Comparison of ENCODE assay signal across 8 mouse cellular contexts in the genomic region with DNA sequence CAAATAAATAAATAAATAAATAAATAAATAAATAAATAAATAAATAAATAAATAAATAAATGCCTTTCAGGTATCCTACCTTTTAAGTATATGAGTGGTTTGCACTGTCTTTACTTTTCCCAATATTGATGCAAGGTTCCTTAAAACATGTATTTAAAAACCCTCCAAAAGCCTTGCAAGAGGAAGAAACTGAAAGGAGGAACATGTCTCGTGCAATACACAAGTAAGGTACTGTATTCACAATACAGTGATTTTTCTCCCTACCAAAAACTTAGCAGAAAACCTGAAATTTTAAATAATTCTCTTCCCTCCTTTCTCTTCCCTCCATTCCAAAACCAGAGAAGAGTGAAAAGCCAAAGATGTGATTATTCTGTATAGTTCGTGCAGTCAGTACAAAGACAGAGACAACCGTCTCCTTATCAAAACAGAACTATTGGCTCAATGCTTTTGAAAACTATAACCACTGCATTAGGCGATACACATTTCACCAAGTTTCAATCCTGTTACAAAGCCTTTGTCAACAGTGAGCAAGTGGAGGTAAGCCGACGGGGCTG. TPM values are rescaled to one million over a fixed set of nuclear protein-coding genes. Genes with fewer than 3 reads are reported as not detected.
DNase-seq lines count a peak whose midpoint lies in the region; ATAC-seq lines count a peak whose summit lies in the region.

No protein-coding gene starts in this region.

- H3K36me3 ChIP-seq in lung, embryonic 15.5 days: no peaks in the 10 kb centered on the region
- H3K36me3 ChIP-seq in intestine, embryonic 16.5 days (ENCODE audit: control insufficient read depth, insufficient read depth, low read length): no peaks in the 10 kb centered on the region
- H3K36me3 ChIP-seq in neural tube, embryonic 15.5 days: no peaks in the 10 kb centered on the region

- H3K27ac ChIP-seq in lung, embryonic 15.5 days: no peak overlapping the region
- no peak overlapping the region for H3K27ac ChIP-seq in brown adipose tissue, adult 24 weeks (replicated peaks; ENCODE audit: low read depth, low read length)
- peak overlapping the region; percentile 86 for H3K27ac ChIP-seq in intestine, embryonic 16.5 days (ENCODE audit: low read length)
- H3K27ac ChIP-seq in neural tube, embryonic 15.5 days (replicated peaks): peak overlapping the region; percentile 96

- peak overlapping the region; percentile 67 for H3K9ac ChIP-seq in lung, embryonic 15.5 days
- peak overlapping the region; percentile 80 for H3K9ac ChIP-seq in intestine, embryonic 16.5 days (ENCODE audit: low read depth, low read length)
- H3K9ac ChIP-seq in neural tube, embryonic 15.5 days (replicated peaks): peak overlapping the region; percentile 84

- peak overlapping the region; percentile 93 for H3K4me3 ChIP-seq in lung, embryonic 15.5 days
- peak overlapping the region; percentile 92 for H3K4me3 ChIP-seq in brown adipose tissue, adult 24 weeks (ENCODE audit: insufficient read depth, low read depth, low read length)
- peak overlapping the region; percentile 85 for H3K4me3 ChIP-seq in intestine, embryonic 16.5 days (ENCODE audit: low read length)
- peak overlapping the region; percentile 91 for H3K4me3 ChIP-seq in neural tube, embryonic 15.5 days (replicated peaks)

- no peaks in the 10 kb centered on the region for H3K9me3 ChIP-seq in lung, embryonic 15.5 days
- no peaks in the 10 kb centered on the region for H3K9me3 ChIP-seq in intestine, embryonic 16.5 days (ENCODE audit: control insufficient read depth, low read length)
- H3K9me3 ChIP-seq in neural tube, embryonic 15.5 days (replicated peaks): no peaks in the 10 kb centered on the region

- no peak for DNase-seq in lung, postnatal 36 days
- DNase-seq in frontal cortex, postnatal 10 days (ENCODE audit: low spot score in 2 of 2): no peak
- DNase-seq in spleen, adult 18-20 months: no peak
- no peak for DNase-seq in right cerebral cortex, postnatal 14 days

- WGBS in lung, embryonic 15.5 days: 4% methylated on average over 6 of the region's 6 CpGs
- WGBS in intestine, embryonic 16.5 days: 3% methylated on average over 6 of the region's 6 CpGs
- WGBS in neural tube, embryonic 15.5 days: 3% methylated on average over 6 of the region's 6 CpGs

- ATAC-seq in lung, embryonic 15.5 days (ENCODE audit: borderline replicate concordance, extremely low read depth, low FRiP score, low TSS enrichment): no peak
- ATAC-seq in intestine, embryonic 16.5 days: no peak
- ATAC-seq in neural tube, embryonic 15.5 days (ENCODE audit: low FRiP score): no peak

- H3K27me3 ChIP-seq in lung, embryonic 15.5 days: no peaks in the 10 kb centered on the region
- no peaks in the 10 kb centered on the region for H3K27me3 ChIP-seq in intestine, embryonic 16.5 days (replicated peaks; ENCODE audit: control insufficient read depth, insufficient read depth, low read length)
- H3K27me3 ChIP-seq in neural tube, embryonic 15.5 days (replicated peaks): no peaks in the 10 kb centered on the region

- peaks cover 3% of the 10 kb centered on the region; the same call in 1 of the 2 replicates for H3K4me1 ChIP-seq in lung, embryonic 15.5 days
- H3K4me1 ChIP-seq in brown adipose tissue, adult 24 weeks (ENCODE audit: control insufficient read depth, insufficient read depth, insufficient read length, low read length): no peaks in the 10 kb centered on the region
- H3K4me1 ChIP-seq in intestine, embryonic 16.5 days (ENCODE audit: control insufficient read depth, insufficient read depth, low read length): no peaks in the 10 kb centered on the region
- peaks cover 16% of the 10 kb centered on the region for H3K4me1 ChIP-seq in neural tube, embryonic 15.5 days

- peak overlapping the region; percentile 86 for H3K4me2 ChIP-seq in lung, embryonic 15.5 days
- H3K4me2 ChIP-seq in intestine, embryonic 16.5 days (ENCODE audit: low read depth, low read length): peak overlapping the region; percentile 76
- peak overlapping the region; percentile 59 for H3K4me2 ChIP-seq in neural tube, embryonic 15.5 days

RNA-seq across cellular contexts. Expression of gene Xpr1, which starts 1.0 kb away (rescaled TPM):
- polyA plus RNA-seq in lung, embryonic 15.5 days (2015; fragmentation: Nextera tagmentation; extraction: Ambion mirVana): 7.5 and 8.7 TPM in 2 replicates
- 9.1 and 16.3 TPM in 2 replicates for polyA plus RNA-seq in brown adipose tissue, adult 24 weeks (2012; ENCODE audit: insufficient read depth, insufficient read length, missing spikeins)
- polyA plus RNA-seq in intestine, embryonic 16.5 days (2015; fragmentation: Nextera tagmentation; extraction: Ambion mirVana): 6.7 TPM in 2 replicates
- 42.0 and 46.7 TPM in 2 replicates for polyA plus RNA-seq in neural tube, embryonic 15.5 days (2015; fragmentation: Nextera tagmentation; extraction: Ambion mirVana)

Comparison
In these comparisons a context has a peak if more than half of its experiments do, and no peak if none do; other contexts are left out.
1. H3K27ac ChIP-seq: peak in intestine, embryonic 16.5 days (single experiment) and neural tube, embryonic 15.5 days (single experiment); none in lung, embryonic 15.5 days (single experiment) and brown adipose tissue, adult 24 weeks (single experiment).
2. Peak in every context shown above with its lines, with median percentiles within 50 percentile points of each other: H3K4me2 ChIP-seq, H3K4me3 ChIP-seq and H3K9ac ChIP-seq.